Mouse (Mus musculus): Measurements from ENCODE around the gene Psenen. TPM values are rescaled to one million over a fixed set of nuclear protein-coding genes. Genes with fewer than 3 reads are reported as not detected.

The Psenen gene
- polyA plus RNA-seq, 1 experiment = 133 TPM

GRCm38 (mm10) chr7:30589435-30590301 is 26.2 kb upstream of the Psenen start:
- Histone ChIP-seq H3K27ac (ENCODE audit: insufficient read depth, low read length) (peak overlapping the region; percentile 26; the same call in 1 of the 2 replicates), H3K4me3 (ENCODE audit: insufficient read depth, low read length) (peak overlapping the region; percentile 96), H3K4me1 (ENCODE audit: control insufficient read depth, insufficient read depth, low read length) (peaks cover 1% of the 10 kb centered on the region; the same call in 1 of the 2 replicates)
- peak; percentile 73 for TF ChIP-seq CTCF (IDR thresholded peaks at IDR 0.05; ENCODE audit: extremely low read depth, insufficient read depth, low read length)
- no peak for TF ChIP-seq POLR2A (IDR thresholded peaks at IDR 0.05; ENCODE audit: extremely low read depth, insufficient read depth, low read length)

- peaks cover 1% of the 10 kb centered on the region; the same call in 1 of the 2 replicates for H3K4me1 ChIP-seq (ENCODE audit: control insufficient read depth, insufficient read depth, low read length)
- TF ChIP-seq POLR2A (IDR thresholded peaks at IDR 0.05; ENCODE audit: extremely low read depth, insufficient read depth, low read length) = peak; percentile 79
- no peak for TF ChIP-seq CTCF (IDR thresholded peaks at IDR 0.05; ENCODE audit: extremely low read depth, insufficient read depth, low read length)
- H3K27ac ChIP-seq (ENCODE audit: insufficient read depth, low read length) = peak within 1 kb of the TSS; percentile 90
Observed at GRCm38 (mm10) chr7:30588676-30589434, 25.4 kb upstream of the Psenen start, which contains the start of gene Kmt2b. Gene Kmt2b (minus strand): TSS chr7:30588726.

GRCm38 (mm10) chr7:30587842-30588667 is 24.6 kb upstream of the Psenen start:
- TF ChIP-seq POLR2A (IDR thresholded peaks at IDR 0.05; ENCODE audit: extremely low read depth, insufficient read depth, low read length) (no peak), CTCF (IDR thresholded peaks at IDR 0.05; ENCODE audit: extremely low read depth, insufficient read depth, low read length) (no peak)
- Histone ChIP-seq H3K4me3 (ENCODE audit: insufficient read depth, low read length) (peak overlapping the region; percentile 96), H3K4me1 (ENCODE audit: control insufficient read depth, insufficient read depth, low read length) (peaks cover 1% of the 10 kb centered on the region; the same call in 1 of the 2 replicates)

More at GRCm38 (mm10) chr7:30588676-30589434, 25.4 kb upstream of the Psenen start, which contains the start of gene Kmt2b:
- peak within 1 kb of the TSS; percentile 96 for H3K4me3 ChIP-seq (ENCODE audit: insufficient read depth, low read length)

GRCm38 (mm10) chr7:30586455-30587020 is 23.1 kb upstream of the Psenen start:
- no peak for TF ChIP-seq POLR2A (IDR thresholded peaks at IDR 0.05; ENCODE audit: extremely low read depth, insufficient read depth, low read length)
- no peak for TF ChIP-seq CTCF (IDR thresholded peaks at IDR 0.05; ENCODE audit: extremely low read depth, insufficient read depth, low read length)
- Histone ChIP-seq H3K27ac (ENCODE audit: insufficient read depth, low read length) (no peak overlapping the region), H3K4me3 (ENCODE audit: insufficient read depth, low read length) (peak overlapping the region; percentile 96; the same call in 1 of the 2 replicates)

More at GRCm38 (mm10) chr7:30587842-30588667, 24.6 kb upstream of the Psenen start:
- peak overlapping the region; percentile 90 for H3K27ac ChIP-seq (ENCODE audit: insufficient read depth, low read length)

GRCm38 (mm10) chr7:30585170-30585569 is 21.7 kb upstream of the Psenen start:
- peaks cover 1% of the 10 kb centered on the region; the same call in 1 of the 2 replicates for H3K4me1 ChIP-seq (ENCODE audit: control insufficient read depth, insufficient read depth, low read length)
- no peak for TF ChIP-seq POLR2A (IDR thresholded peaks at IDR 0.05; ENCODE audit: extremely low read depth, insufficient read depth, low read length)
- TF ChIP-seq CTCF (IDR thresholded peaks at IDR 0.05; ENCODE audit: extremely low read depth, insufficient read depth, low read length) = no peak

More at GRCm38 (mm10) chr7:30586455-30587020, 23.1 kb upstream of the Psenen start:
- H3K4me1 ChIP-seq (ENCODE audit: control insufficient read depth, insufficient read depth, low read length) = peaks cover 1% of the 10 kb centered on the region; the same call in 1 of the 2 replicates

GRCm38 (mm10) chr7:30584339-30584738 is 20.9 kb upstream of the Psenen start:
- TF ChIP-seq POLR2A (IDR thresholded peaks at IDR 0.05; ENCODE audit: extremely low read depth, insufficient read depth, low read length) (no peak), CTCF (IDR thresholded peaks at IDR 0.05; ENCODE audit: extremely low read depth, insufficient read depth, low read length) (no peak)
- H3K27ac ChIP-seq (ENCODE audit: insufficient read depth, low read length) = no peak overlapping the region

More at GRCm38 (mm10) chr7:30585170-30585569, 21.7 kb upstream of the Psenen start:
- H3K27ac ChIP-seq (ENCODE audit: insufficient read depth, low read length) = no peak overlapping the region
- no peak overlapping the region for H3K4me3 ChIP-seq (ENCODE audit: insufficient read depth, low read length)

GRCm38 (mm10) chr7:30581547-30581946 is 18.1 kb upstream of the Psenen start:
- no peak for TF ChIP-seq CTCF (IDR thresholded peaks at IDR 0.05; ENCODE audit: extremely low read depth, insufficient read depth, low read length)
- no peak for TF ChIP-seq POLR2A (IDR thresholded peaks at IDR 0.05; ENCODE audit: extremely low read depth, insufficient read depth, low read length)
- Histone ChIP-seq H3K27ac (ENCODE audit: insufficient read depth, low read length) (no peak overlapping the region), H3K4me1 (ENCODE audit: control insufficient read depth, insufficient read depth, low read length) (no peaks in the 10 kb centered on the region), H3K4me3 (ENCODE audit: insufficient read depth, low read length) (no peak overlapping the region)

More at GRCm38 (mm10) chr7:30584339-30584738, 20.9 kb upstream of the Psenen start:
- Histone ChIP-seq H3K4me1 (ENCODE audit: control insufficient read depth, insufficient read depth, low read length) (peaks cover 1% of the 10 kb centered on the region; the same call in 1 of the 2 replicates), H3K4me3 (ENCODE audit: insufficient read depth, low read length) (no peak overlapping the region)

GRCm38 (mm10) chr7:30579950-30580349 is 16.5 kb upstream of the Psenen start:
- Histone ChIP-seq H3K4me3 (ENCODE audit: insufficient read depth, low read length) (no peak overlapping the region), H3K4me1 (ENCODE audit: control insufficient read depth, insufficient read depth, low read length) (no peaks in the 10 kb centered on the region), H3K27ac (ENCODE audit: insufficient read depth, low read length) (no peak overlapping the region)
- TF ChIP-seq POLR2A (IDR thresholded peaks at IDR 0.05; ENCODE audit: extremely low read depth, insufficient read depth, low read length) (no peak), CTCF (IDR thresholded peaks at IDR 0.05; ENCODE audit: extremely low read depth, insufficient read depth, low read length) (no peak)
